Mouse (Mus musculus) urinary bladder, postnatal 4 days (tissue): ENCODE data around the gene Ndrg4.
"Not testable (repeated sequence)": the region's sequence is repeated elsewhere in the genome, so short reads cannot be mapped to it uniquely, and the experiment has no call there.

Source experiments
- DNase-seq, 2 experiments: peaks; one replicate each; pipeline ENCODE4 v3.0.0; 2021 to 2022; ENCODE audit warnings: low spot score in 2 of 2

Gene Ndrg4

DNA sequence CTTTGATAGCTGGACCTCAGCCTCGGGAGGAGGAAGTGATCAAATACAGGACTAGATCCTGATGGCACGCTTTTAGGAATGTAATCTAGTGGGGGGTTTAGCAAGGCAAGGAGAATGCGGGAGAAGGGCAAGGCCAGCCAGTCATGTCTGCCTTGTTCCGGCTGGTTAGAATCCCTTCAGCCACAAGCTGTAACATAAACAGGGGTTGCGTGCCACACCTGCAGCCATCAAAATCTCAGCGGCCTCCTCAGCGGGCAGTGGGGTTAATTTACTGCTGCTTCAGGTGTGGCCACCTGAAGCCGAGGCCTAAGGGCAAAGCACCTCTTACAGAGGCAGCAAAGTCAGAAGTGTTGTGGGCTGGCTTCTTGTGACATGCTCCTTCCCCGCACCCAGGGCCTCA lies at the start of gene Ndrg4:
Gene Ndrg4 (plus strand): TSS at position 350 of the 400 bp plus-strand sequence.
- no peak for DNase-seq

DNA sequence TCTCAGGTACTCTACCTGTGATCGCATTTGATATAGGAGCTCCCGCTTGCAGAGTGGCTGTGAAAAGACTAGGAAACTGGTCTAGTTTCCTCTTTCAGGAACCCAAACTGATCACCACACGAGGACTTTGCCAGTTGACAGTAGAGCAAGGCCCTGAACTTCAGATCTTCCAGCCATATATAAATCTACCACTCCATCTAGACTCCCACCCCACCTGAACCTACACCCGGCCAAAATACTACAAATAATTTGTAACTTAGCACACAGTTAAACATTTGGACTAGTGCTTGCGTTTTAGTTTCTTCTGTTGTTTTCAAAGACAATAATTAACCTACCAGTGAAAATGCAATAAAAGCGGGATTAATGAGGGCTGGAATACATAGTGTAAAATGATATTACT lies 43.9 kb upstream of the Ndrg4 start:
- DNase-seq, result no peak

DNA sequence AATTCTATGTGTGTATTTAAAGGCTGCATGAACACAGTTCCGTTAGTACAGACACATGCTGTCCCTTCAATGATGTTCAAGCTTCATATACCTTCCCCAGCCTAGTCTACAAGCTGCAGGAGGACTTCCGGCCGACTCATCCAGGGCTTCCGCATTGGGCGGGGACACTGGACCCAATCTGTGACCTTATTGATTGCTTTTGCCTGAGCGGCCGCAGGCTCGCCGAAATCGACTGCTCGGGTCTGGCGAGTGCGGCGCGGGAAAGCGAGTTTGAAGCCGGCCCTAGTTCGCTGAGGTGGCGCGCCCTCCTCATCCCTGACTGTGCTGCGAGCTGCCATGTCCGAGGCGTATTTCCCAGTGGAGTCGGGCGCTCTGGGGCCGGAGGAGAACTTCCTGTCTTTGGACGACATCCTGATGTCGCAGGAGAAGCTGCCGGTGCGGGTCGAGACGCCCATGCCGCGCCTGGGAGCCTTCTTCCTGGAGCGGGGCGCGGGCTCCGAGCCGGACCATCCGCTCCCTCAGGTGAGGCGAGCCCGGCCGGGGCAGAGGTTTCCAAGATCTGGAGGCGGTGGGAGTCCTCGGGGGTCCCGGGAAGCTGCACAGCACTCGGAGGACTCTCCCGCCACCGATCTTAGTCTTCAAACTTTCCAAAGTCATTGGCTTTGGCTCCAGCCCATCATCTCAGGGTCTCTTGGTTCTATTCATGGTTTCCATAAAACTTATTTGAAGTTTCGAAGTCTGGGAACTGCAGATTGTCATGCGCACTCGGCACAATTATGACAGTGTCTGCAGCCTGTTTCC lies 43.3 kb upstream of the Ndrg4 start, which contains the start of gene Gins3:
Gene Gins3 (plus strand): TSS at position 192 of the 801 bp plus-strand sequence.
- peak; percentile 88 to 90 for DNase-seq

DNA sequence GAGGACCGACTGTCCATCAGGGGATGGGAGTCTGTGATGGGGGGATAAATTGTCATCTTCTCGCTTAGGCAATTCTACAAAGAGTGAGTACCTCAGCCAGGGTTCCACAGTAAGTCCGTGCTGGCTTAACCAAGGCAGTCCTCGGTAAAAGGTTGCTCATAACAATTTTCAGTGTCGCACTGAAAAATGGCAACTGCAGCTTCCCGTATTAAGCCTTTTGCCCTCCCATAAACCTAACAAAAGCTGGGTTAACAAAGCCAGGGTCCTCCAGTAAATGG lies 42.8 kb upstream of the Ndrg4 start:
- DNase-seq, result no peak

DNA sequence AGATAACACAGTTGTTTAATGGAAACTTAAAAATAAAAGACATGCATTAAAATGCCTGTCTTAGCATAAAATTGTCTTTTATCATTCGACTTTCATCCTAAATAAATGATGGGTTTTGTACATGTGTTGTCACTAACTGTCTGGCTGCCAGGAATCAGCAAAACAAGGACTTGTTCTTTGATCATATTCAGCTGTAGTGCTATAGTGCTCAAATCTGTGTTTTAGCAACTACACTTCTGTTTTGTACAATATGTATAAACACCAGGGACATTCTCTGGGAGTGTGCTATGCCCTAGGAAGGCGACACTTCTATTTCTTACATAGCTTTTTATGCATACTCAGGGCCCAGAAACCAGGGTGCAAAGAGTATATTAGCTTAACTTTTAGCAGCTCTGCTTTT lies 31.8 kb upstream of the Ndrg4 start:
- no peak for DNase-seq

DNA sequence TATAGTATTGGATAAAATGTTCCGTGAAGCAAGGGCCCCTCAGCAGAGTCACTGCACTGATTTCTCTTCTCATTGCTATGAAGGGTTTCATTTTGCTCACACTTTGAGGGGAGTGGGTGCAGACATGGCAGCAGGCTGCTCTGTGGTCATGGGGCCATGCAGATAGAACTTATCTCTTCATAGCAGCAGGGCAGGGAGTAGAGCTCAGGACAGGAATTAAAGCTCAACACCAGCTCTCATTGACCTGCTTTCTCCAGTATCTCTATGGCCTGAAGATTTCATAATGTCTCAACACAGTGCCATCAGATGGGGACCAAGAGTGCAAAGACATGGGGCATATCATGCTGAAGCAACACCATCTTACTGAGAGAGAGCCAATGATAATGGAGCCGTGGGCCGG lies 28.5 kb upstream of the Ndrg4 start:
- DNase-seq, result no peak

DNA sequence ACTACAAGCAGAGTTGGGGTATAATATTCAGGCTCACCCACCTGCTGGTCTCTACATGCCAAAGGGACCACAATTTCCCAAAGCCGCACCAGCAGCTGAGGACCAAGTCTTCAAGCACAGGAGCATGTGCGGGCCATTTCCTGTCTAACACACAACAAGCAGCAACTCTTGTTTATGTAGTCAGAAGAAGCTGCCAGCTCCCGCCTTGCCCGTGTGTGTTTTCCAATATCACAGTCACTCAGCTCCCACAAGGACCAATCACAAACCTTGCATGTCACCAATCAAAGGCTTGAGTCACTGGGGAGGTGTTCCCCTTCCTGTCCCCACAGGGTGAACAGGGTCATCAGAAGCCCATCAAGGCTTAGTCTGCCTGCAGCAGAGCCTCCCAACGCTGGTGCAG lies 23.4 kb upstream of the Ndrg4 start:
- no peak for DNase-seq

DNA sequence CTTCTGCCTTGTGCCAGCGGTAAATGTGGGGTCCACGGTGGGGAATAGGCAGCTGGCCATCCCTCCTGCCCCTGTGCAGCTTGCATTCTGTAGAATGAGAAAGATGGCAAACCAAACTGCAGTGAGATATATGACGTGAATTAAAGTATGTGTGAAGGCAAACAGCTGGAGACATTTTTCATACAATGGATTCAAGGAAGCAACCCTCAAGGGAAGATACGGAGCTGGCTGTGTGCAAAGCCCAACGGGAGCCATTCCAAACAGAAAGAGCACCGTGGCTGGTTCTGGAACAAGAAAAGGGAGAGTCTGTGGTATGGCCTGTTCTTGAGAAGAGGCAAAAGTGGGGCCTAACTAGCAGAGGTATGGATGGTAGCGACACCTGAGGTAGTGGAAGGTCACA lies 20.9 kb upstream of the Ndrg4 start:
- no peak for DNase-seq

DNA sequence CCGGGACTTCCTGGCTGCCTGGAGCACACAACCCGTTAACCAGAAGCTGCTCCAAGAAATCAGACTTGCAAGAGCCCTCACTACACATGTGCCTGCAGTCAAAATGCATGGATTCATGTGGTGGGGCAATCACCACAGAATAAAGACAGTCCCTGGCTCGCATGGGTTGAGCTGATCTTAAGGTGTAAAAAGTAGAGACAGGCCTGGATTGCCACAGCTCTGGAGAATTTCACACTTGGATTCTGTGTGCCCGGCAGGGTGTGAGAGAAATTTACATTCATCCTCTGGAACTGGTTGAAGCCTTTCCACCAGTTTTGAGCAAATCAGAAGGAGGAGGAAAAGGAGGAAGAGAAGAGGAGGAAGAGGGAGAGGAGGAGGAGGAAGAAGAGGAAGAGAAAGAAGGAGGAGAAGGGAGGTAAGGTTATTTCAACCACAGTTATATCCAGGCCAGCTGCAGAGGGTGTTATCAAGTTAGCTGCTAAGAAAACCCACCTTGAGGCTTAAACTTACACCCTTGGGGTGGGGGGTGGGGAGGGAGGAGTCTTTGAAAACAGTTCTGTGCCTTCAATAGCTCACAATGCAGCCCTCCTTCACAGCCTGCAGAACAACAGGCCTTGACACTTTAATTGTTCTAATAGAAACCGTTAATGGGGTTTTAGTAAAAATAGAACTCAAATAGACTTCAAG lies 20.3 kb upstream of the Ndrg4 start:
- DNase-seq, result no peak

DNA sequence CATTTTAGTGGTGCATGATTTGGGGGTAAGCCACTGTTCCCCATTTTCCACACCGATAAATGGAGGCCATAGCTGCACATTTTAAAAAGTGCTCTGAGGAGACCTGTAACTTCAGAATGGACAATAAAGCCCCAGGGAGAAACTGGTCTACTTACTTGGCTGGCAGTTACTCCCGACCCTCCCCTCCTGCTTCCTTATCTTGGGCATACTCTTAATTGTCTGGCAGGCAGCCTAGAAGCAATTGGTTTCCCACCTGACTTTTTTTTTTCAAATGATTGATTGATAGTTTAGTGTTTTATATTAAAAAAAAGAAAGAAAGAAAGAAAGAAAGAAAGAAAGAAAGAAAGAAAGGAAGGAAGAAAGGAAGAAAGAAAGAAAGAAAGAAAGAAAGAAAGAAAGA lies 19.3 kb upstream of the Ndrg4 start:
- DNase-seq, result no peak

DNA sequence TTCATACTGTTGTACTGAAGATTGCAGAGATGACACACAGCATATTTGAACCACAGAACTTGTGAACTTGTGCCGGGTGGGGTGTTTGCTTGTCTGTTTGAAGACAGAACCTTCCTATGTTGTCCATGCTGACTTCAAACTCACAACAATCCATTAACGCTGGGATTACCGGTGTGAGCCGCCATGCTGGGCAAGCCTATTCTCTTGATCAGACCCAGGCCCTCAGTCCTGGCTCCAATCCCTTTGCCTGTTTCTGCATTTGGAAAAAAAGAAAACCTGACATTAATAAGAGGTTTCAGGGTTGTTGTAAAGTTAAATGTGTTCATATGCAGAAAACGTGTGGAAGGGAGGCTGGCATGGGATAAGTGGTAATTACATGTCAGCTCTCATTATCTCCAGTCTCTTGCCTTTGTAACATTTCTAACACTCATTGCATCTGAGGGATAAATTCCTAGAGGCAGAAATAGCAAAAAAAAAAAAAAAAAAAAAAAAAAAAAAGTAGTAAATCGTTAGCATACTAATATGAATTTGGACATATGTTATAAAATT lies 16.4 kb upstream of the Ndrg4 start:
- DNase-seq, result no peak

DNA sequence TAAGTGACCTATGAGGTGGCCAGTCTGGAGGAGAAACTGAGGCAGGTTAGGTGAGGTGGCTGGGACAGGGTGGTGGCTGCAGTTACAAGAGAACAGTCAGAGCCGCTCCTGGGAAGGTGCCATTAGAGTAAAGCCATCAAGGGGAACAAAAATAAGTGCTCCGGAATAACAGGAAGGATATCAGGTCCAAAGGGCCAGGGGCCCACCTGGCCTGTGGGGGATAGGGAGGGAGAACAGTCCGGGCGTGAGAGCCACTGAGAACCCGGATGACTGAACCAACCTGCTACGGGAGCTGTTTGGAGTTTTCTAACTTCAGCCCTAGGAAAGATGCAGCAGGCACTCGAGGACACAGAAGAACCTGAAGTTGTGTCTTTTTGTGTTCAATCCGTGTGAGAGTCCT lies 15.7 kb upstream of the Ndrg4 start:
- no peak for DNase-seq

DNA sequence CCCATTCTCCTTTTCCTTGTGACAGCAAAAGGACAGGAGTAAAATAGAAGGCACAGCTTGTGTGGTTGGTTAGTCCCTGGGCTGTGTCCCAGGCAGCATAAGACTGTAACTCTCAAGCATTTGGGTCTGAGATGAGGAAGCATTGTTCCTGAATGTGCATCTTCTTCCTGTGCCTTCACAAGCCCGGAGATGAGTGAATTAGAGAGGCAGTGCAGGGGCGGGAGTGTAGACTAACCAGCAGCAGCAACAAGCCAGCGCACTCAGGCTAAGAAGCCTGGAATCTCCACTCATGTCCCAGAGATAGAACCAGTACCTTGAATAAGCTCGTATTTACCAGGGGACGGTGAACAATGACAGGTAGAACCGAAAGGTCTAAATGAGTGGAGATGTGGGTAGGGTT lies 15.2 kb upstream of the Ndrg4 start:
- no peak for DNase-seq

DNA sequence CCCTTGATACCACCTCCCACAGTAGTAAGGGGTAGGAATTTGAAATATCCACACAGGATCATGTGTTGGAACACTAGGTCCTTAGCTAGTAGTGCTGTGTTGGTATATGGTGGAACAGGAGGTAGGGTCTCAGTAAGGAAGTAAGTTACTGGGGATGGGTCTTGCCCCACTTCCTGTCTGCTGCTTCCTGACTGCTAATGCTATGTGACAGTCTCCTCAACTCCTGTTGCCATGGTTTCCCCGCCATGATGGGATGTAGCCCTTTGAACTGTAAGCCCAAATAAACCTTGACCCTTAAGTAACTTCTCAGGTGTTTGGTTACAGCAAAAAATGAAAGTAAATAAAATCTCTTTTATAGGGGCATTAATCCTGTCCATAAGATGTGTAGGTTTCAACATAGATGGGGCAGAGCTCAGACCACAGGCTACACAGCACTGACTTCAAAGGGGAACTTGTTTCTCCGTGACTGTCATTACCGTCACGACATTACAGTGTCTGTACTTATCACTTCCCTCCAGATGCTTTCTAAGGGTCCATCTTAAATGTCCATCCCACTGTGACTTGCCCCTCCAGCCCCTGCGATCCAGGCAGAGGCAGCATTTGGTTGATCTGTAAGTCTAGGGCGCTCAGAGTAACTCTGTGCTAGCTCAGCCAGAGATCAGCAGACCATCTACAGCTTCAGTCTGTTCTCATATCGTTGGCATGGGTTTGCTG lies 13.7 kb upstream of the Ndrg4 start:
- no peak for DNase-seq

DNA sequence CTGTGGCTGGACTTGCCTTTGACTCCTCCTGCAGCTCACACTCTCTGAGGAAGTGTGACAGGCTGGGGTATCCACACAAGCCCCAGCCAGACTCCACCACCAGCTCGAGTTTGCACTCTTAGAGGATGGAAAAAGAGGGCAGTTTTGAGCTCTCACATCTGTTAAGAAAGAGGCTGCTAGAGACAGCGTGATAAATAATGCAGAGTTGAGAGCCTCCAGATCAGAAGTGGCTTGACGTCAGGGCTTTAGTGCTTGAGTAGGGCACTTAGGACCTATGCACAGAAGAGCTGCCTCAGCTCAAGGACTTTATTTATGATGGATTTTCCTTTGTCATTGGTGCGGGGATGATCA lies 13.2 kb upstream of the Ndrg4 start:
- no peak for DNase-seq

DNA sequence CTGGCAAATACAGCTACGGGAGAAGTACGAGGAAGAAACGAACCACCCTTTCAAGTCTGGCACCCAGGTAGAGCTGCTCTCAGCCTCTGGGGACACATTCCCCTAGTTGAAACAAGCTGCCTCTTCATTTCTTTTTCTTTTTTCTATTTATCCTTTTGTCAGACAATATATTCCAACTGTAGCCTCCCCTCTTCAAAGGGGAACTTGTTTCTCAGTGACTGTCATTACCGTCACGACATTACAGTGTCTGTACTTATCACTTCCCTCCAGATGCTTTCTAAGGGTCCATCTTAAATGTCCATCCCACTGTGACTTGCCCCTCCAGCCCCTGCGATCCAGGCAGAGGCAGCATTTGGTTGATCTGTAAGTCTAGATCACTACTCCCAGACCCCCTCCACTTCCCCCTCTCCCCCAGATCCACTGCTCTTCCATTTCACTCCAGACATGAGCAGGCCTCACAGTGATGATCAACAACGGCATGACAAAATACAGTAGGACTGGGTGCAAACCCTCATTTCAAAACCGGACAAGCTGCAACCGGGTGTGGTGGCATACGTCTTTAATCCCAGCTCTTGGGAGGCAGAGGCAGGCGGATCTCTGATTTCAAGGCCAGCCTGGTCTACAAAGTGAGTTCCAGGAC lies 10.8 kb upstream of the Ndrg4 start:
- not testable (repeated sequence) for DNase-seq

DNA sequence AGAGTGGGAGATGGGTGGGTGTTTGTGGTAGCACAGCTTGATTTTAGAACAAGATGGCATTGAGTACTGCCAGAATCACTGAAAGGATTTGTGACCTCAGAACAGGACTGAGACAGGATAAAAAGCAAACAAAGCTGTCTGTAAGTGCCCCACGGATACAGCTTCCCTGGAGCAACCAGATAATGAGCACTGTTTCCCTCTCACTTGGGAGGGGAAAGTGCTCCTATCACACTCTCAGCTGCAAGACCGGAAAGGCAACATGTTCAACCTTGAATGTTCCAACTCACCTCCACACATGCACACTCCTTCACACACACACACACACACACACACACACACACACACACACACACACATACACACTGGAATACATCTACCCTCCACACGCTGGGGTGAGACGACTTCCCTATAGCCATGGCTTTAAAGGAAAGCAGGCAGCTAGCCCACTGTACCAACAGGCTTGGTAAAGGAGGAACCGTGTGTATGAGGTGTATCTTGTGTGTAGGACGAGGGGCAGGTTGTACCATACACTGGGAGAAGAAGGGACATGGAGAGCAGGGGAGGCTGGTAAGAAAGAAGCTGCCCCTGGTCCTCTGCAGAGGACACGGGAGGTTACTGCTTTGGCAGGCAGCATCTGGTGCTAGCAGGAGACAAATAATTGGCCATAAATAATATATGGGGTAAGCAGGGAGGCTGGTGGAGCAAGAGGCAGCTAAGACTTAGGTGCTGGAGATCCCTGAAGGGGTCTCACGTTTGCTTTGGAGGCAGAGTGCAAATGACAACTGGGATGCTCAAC lies 8.4 kb upstream of the Ndrg4 start:
- DNase-seq, result no peak

DNA sequence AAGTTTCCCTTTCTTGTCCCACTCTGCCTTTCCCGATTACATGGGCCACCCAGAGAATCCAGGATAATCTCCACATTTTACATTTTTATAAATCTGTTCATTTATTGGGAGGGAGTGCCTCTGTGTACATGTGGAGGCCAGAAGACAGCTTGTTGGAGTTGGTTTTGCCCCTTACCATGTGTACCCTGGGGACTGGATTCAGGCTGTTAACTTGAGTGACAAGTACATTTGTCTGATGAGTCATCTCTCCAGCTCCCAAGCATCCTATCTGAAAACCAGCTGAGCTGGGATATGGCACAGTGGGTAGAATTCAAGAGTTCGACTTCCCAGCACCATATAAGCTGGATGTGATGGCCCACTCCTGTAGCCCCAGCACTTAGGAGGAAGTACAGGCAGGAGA lies 6.8 kb upstream of the Ndrg4 start:
- no peak for DNase-seq

DNA sequence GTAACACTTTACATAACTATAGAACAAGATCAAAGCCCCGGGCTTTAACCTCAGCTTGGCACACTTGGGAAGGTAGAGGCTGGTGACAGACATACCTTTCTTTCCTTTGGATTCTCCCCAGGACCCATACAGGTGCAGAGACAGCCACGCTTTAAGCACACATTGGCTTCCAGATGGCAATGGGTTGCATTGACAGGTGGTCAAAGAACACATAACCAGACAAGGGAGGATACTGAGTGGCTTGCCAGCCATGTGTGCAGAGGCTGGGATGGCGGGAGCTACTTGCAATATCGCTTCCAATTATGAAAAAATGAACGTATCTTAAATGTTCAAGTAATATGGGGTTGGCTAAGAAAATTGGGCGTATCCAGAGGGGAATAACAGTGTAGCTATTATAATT lies 4.9 kb upstream of the Ndrg4 start:
- DNase-seq, result no peak

DNA sequence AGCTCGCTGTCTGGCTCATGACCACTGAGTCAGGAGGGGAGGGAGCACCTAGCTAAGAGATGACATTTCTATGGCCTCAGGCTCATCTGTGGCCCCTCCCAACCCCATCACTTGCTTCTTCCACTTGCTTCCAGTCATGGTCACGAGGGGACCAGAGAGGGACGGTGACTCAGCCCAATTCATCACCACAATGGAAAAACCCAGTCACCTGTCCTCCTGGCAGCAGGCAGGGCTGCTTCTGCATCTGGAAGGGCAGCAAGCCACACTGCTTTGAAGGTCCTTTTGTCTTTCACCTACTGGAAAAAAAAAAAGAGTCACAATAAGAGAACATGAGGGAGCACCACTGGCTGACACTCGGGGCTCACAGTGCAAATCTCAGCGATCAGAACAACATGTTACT lies 4.0 kb upstream of the Ndrg4 start:
- DNase-seq, result no peak

DNA sequence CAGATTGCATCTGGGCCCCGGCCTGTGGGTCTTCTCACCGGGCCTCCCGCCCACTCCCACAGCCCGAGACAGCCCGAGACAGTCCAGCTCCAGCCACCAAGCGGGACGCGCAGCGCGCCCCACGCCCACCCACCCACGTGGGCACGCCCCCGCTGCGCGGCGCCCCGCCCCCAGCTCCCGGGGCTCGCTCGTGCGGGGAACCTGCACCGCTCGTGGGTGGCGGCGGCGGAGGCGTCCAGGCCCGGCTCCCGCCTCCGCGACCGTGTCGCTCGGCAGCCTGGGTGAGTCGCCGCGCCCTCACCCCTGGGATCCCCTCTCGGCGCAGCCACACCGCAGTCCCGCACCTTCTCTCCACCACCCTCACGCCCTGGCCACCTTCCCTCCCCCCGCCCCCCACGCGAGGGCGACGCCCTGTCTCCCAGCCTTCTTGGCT lies 827 bp downstream of the Ndrg4 start:
- DNase-seq, result no peak
